Mouse (Mus musculus): Measurements from ENCODE around the gene Shank2. TPM values are rescaled to one million over a fixed set of nuclear protein-coding genes. Genes with fewer than 3 reads are reported as not detected.
A peak's percentile ranks its signal among the peaks of the same experiment; 100 is the strongest.

Shank2 gene
- polyA plus RNA-seq, 1 experiment: 32.5 TPM

- peak; percentile 84 for DNase-seq (ENCODE audit: low read depth)
- peak; percentile 8; the same call in 1 of the 2 replicates for TF ChIP-seq POLR2A (IDR thresholded peaks at IDR 0.05; ENCODE audit: borderline replicate concordance, extremely low read depth, insufficient read depth, insufficient read length, poor library complexity, severe bottlenecking)
- peak; percentile 23; the same call in 1 of the 2 replicates for TF ChIP-seq CTCF (IDR thresholded peaks at IDR 0.05; ENCODE audit: borderline replicate concordance, extremely low read depth, insufficient read depth, insufficient read length)
Measured at GRCm38 (mm10) chr7:144175481-144176233, 173.9 kb downstream of the Shank2 start.

GRCm38 (mm10) chr7:144176234-144176730, 174.6 kb downstream of the Shank2 start:
- no peak for TF ChIP-seq CTCF (IDR thresholded peaks at IDR 0.05; ENCODE audit: borderline replicate concordance, extremely low read depth, insufficient read depth, insufficient read length)
- TF ChIP-seq POLR2A (IDR thresholded peaks at IDR 0.05; ENCODE audit: borderline replicate concordance, extremely low read depth, insufficient read depth, insufficient read length, poor library complexity, severe bottlenecking): no peak
- no peak for DNase-seq (ENCODE audit: low read depth)

DNA sequence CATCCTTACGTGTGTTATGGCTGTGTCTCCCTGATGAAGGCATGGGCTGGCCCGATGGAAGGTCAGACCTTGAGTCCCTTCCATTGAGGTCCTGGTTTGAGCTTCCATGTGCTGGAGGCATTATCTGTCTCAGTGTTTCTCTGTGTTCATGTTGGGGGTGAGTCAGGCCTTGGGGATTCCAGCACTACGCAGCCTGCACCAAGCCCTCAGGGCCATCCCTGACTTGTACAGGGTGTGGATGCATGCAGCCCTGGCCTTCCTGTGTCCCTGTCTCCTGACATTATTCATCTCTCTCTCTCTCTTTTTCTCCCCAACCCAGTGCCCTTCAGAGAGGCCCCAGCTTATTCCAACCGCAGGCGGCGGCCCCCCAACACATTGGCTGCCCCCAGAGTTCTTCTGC, 177.7 kb downstream of the Shank2 start:
- DNase-seq (ENCODE audit: low read depth): no peak
- no peak for TF ChIP-seq CTCF (IDR thresholded peaks at IDR 0.05; ENCODE audit: borderline replicate concordance, extremely low read depth, insufficient read depth, insufficient read length)
- TF ChIP-seq POLR2A (IDR thresholded peaks at IDR 0.05; ENCODE audit: borderline replicate concordance, extremely low read depth, insufficient read depth, insufficient read length, poor library complexity, severe bottlenecking): no peak

DNA sequence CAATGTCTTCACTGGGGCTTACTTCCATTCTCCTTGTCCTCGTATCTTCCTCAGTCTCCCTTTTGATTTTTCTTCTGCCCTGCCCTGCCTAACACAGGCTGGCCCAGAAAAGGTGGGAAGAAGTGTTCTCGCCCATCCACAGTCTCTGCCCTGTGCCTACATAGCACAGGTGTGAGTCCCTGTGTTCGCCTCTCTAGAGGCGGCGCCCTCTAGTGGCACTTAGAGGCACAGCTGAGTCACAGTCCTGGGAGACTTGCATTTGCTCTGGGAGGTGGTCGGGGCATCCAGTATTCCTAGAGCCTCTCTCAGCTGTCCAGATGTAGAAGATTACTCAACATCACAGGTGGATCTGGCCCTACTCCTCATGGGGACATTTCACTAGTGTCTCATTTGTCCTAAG, 179.2 kb downstream of the Shank2 start:
- TF ChIP-seq CTCF (IDR thresholded peaks at IDR 0.05; ENCODE audit: borderline replicate concordance, extremely low read depth, insufficient read depth, insufficient read length): peak; percentile 92
- no peak for TF ChIP-seq POLR2A (IDR thresholded peaks at IDR 0.05; ENCODE audit: borderline replicate concordance, extremely low read depth, insufficient read depth, insufficient read length, poor library complexity, severe bottlenecking)
- peak; percentile 77 for DNase-seq (ENCODE audit: low read depth)

DNA sequence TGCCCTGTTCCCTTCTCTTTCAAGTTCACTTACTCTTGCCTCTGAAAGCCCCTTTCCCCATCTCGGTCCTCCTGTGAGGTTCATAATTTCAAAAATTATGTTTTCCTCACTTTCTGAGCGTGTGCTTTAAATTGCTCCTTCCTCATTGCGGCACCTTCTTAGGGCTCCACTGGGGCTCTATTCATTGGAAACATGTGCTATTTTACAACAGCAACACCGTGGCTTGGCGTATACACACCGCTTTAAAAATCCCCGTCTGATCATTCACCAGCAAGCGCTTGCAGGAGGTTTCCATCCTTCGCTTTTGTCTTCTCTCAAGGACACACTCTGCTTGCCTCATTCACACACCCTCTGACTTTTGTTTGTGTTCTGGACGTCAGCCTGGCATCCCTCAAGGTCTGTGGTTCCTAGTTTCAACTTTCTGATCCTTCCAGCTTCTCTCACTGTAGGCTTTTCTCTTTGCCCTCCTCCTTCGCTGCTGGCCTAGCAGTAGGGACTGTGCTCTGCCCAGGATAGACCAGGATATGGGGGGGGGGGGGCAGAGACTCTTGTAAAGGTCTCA, 186.2 kb downstream of the Shank2 start:
- DNase-seq (ENCODE audit: low read depth): no peak

DNA sequence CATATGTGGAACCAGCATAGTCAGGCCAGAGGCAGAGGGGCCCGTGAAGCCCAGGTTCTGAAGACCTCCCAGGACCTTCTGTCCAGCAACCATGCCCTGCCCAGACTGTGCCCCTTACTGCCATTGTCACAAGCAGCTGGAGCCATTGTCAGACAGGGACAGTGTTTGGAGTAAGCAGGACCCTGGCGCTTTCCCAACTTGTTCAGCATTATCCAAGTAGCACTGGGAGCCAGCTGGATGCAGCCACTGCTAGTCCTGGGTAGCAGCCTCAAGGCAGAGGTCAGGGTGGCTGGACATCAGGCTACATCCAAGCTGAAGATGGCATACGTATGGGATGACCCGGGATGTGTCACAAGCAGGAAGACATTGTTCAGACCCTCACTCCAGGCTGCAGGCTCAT, 187.7 kb downstream of the Shank2 start:
- no peak for TF ChIP-seq CTCF (IDR thresholded peaks at IDR 0.05; ENCODE audit: borderline replicate concordance, extremely low read depth, insufficient read depth, insufficient read length)
- TF ChIP-seq POLR2A (IDR thresholded peaks at IDR 0.05; ENCODE audit: borderline replicate concordance, extremely low read depth, insufficient read depth, insufficient read length, poor library complexity, severe bottlenecking): no peak
- DNase-seq (ENCODE audit: low read depth): no peak

More for the DNA sequence above, 186.2 kb downstream of the Shank2 start:
- TF ChIP-seq CTCF (IDR thresholded peaks at IDR 0.05; ENCODE audit: borderline replicate concordance, extremely low read depth, insufficient read depth, insufficient read length) (no peak), POLR2A (IDR thresholded peaks at IDR 0.05; ENCODE audit: borderline replicate concordance, extremely low read depth, insufficient read depth, insufficient read length, poor library complexity, severe bottlenecking) (no peak)

DNA sequence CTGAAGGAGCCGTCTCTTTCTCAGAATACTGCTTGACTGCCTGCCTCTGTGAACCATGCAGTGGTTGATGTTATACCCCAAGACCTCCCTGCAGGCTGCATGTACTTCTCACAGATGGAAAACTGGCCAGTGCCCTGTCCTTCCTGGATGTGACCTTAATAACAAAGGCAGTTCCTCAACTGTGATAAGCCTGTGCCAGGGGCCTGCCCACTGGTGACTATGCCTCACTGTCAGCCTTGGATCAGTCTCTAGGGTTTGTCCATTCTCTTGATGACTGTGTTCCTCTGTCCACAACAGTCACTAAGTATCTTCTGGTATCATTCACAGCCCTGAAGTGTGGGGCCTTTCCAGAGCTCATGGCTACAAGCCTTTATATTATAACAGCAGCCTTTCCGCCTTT, 196.8 kb downstream of the Shank2 start:
- no peak for DNase-seq (ENCODE audit: low read depth)
- TF ChIP-seq CTCF (IDR thresholded peaks at IDR 0.05; ENCODE audit: borderline replicate concordance, extremely low read depth, insufficient read depth, insufficient read length) (no peak), POLR2A (IDR thresholded peaks at IDR 0.05; ENCODE audit: borderline replicate concordance, extremely low read depth, insufficient read depth, insufficient read length, poor library complexity, severe bottlenecking) (no peak)

- TF ChIP-seq CTCF (IDR thresholded peaks at IDR 0.05; ENCODE audit: borderline replicate concordance, extremely low read depth, insufficient read depth, insufficient read length) (no peak), POLR2A (IDR thresholded peaks at IDR 0.05; ENCODE audit: borderline replicate concordance, extremely low read depth, insufficient read depth, insufficient read length, poor library complexity, severe bottlenecking) (no peak)
- no peak for DNase-seq (ENCODE audit: low read depth)
Measured at GRCm38 (mm10) chr7:144202017-144202682, 200.4 kb downstream of the Shank2 start.

DNA sequence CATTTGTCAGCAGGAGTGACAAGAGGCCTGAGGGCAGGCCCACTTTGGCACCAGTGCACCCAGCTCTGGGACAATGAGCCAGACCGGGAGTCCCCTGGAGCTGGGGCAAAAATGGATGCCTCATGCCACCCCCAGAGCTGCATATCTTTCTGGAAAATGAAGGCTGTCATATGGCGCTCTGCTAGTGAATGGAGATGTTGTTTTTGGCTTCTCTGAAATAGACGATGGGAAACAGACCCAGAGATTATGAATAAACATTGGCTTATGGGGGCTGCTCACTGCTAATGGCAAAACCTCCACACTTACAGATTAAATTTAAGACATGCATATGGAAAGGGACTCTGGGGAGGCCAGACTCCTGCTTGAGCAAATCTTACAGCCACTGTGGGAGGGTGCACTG, 202.6 kb downstream of the Shank2 start:
- DNase-seq (ENCODE audit: low read depth): no peak
- TF ChIP-seq CTCF (IDR thresholded peaks at IDR 0.05; ENCODE audit: borderline replicate concordance, extremely low read depth, insufficient read depth, insufficient read length): no peak

- DNase-seq (ENCODE audit: low read depth): no peak
- TF ChIP-seq CTCF (IDR thresholded peaks at IDR 0.05; ENCODE audit: borderline replicate concordance, extremely low read depth, insufficient read depth, insufficient read length): no peak
- TF ChIP-seq POLR2A (IDR thresholded peaks at IDR 0.05; ENCODE audit: borderline replicate concordance, extremely low read depth, insufficient read depth, insufficient read length, poor library complexity, severe bottlenecking): no peak
Measured at GRCm38 (mm10) chr7:144205161-144205560, 203.4 kb downstream of the Shank2 start.

DNA sequence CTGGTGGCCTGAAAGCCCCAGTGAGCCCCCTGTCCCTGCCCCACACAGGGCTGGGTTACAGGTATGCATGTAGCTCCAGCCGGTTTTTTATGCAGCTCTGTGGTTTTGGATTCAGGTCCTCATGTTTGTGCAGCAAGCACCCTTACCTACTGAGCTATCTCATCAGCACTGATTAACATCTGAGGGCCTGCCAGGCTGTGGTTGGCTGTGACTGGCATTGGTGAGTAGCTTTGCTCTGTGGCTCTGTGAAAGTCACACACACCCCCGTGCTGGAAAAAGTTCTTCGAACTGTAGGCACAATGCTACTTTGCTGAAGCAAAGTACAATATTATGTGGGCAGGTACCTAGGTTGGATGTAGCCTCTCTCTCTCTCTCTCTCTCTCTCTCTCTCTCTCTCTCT, 204.1 kb downstream of the Shank2 start:
- TF ChIP-seq CTCF (IDR thresholded peaks at IDR 0.05; ENCODE audit: borderline replicate concordance, extremely low read depth, insufficient read depth, insufficient read length) (no peak), POLR2A (IDR thresholded peaks at IDR 0.05; ENCODE audit: borderline replicate concordance, extremely low read depth, insufficient read depth, insufficient read length, poor library complexity, severe bottlenecking) (no peak)
- DNase-seq (ENCODE audit: low read depth): no peak

Measured in brain, embryonic 14.5 days (tissue).